Mouse (Mus musculus) limb, embryonic 15.5 days (tissue): ENCODE measurements around the gene Abca4. TPM values are rescaled to one million over a fixed set of nuclear protein-coding genes. Genes with fewer than 3 reads are reported as not detected.

Source experiments
- ATAC-seq: fragments of 200-750 bp; cut with Nextera tagmentation; 2 replicates; pipeline ENCODE4 v1.8.0; 2017; ENCODE audit warnings: low read depth, moderate TSS enrichment; ENCODE audit not compliant: insufficient number of reproducible peaks, low FRiP score, low TSS enrichment
- H3K27ac ChIP-seq: fragments of 300-500 bp; sonication (generic); 2 replicates; pipeline ENCODE4 v1.5.1; 2015; ENCODE audit warnings: moderate library complexity, mild to moderate bottlenecking, inconsistent platforms
- H3K27me3 ChIP-seq: fragments of 300-500 bp; sonication (generic); 2 replicates; pipeline ENCODE4 v1.6.1; 2015; ENCODE audit warnings: inconsistent platforms
- H3K36me3 ChIP-seq: fragments of 300-500 bp; sonication (generic); 2 replicates; pipeline ENCODE4 v1.6.1; 2015; ENCODE audit warnings: inconsistent platforms
- H3K4me1 ChIP-seq: fragments of 300-500 bp; sonication (generic); 2 replicates; pipeline ENCODE4 v1.6.1; 2015; ENCODE audit warnings: inconsistent platforms
- H3K4me2 ChIP-seq: fragments of 300-500 bp; sonication (generic); 2 replicates; pipeline ENCODE4 v1.6.1; 2015; ENCODE audit warnings: mild to moderate bottlenecking, inconsistent platforms
- H3K4me3 ChIP-seq: fragments of 300-500 bp; sonication (generic); 2 replicates; pipeline ENCODE4 v1.5.1; 2015; ENCODE audit warnings: mild to moderate bottlenecking, inconsistent platforms
- H3K9ac ChIP-seq: fragments of 300-500 bp; sonication (generic); 2 replicates; pipeline ENCODE4 v1.6.1; 2015; ENCODE audit warnings: inconsistent platforms
- H3K9me3 ChIP-seq: fragments of 300-500 bp; sonication (generic); 2 replicates; pipeline ENCODE4 v1.6.1; 2016; ENCODE audit warnings: inconsistent platforms
- WGBS: fragments of 180-500 bp; shearing (Covaris S2); methylation state at CpG from one replicate; pipeline ENCODE4 v1.1.7; 2015; 5-methylcytosine and 5-hydroxymethylcytosine counted together
- polyA plus RNA-seq: library from polyadenylated mRNA; unstranded; fragments of >200 nt; fragmentation: Nextera tagmentation; extraction: Ambion mirVana; gene quantifications from 2 replicates; pipeline ENCODE4 v1.2.1, GENCODE M21; 2015

Abca4 gene
- polyA plus RNA-seq, 1 experiment from 2014 or later, result 1.0 TPM

DNA sequence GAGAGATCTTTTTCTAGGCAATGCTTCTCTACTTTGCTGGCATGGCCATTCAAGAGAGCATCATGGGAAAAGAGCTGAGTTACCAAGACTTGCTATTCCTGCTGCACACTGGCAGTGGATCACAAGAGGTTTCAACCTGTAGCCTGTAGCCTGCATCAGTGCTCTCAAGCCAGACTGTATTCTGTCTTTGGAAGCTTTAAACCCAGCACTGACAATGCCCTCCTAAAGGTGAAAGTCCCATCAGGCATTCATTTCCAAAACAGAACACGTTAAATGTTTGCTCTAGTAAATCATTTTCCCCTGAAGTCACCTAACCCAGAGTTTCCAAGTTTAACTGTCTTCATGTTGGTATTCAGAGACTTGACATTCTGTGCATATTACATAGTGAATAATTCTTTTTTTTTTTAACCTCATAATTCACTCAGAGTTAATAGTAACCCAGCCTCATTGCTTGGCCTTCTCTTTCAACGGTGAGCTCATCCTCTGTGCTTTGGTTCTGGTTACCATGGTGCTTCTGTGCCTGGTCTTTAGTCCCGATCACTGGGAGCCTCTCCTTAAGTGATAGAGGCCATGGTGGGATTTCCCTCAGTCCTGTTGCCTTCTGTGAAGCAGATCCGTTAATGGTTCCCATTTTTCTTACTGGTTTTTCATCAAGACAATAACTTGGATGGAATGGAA is 152.5 kb downstream of the Abca4 start:
- ATAC-seq, result no peak
- 0 out of 2 replicates have a peak, but pooled peaks cover 6% of the 10 kb centered on the region for H3K4me1 ChIP-seq
- H3K9ac ChIP-seq, result no peak overlapping the region
- H3K36me3 ChIP-seq, result no peaks in the 10 kb centered on the region
- no peak overlapping the region for H3K4me3 ChIP-seq
- H3K9me3 ChIP-seq, result no peaks in the 10 kb centered on the region
- WGBS, result 74% methylated on average over 4 of the region's 4 CpGs
- no peaks in the 10 kb centered on the region for H3K27me3 ChIP-seq
- no peak overlapping the region for H3K4me2 ChIP-seq
- no peak overlapping the region for H3K27ac ChIP-seq

- Histone ChIP-seq H3K9me3 (no peaks in the 10 kb centered on the region), H3K4me2 (no peak overlapping the region), H3K36me3 (no peaks in the 10 kb centered on the region), H3K9ac (no peak overlapping the region), H3K27me3 (no peaks in the 10 kb centered on the region), H3K4me1 (peaks cover 15% of the 10 kb centered on the region; the same call in 1 of the 2 replicates), H3K4me3 (no peak overlapping the region), H3K27ac (no peak overlapping the region)
- 68% methylated on average over 2 of the region's 2 CpGs for WGBS
- no peak for ATAC-seq
Observed at GRCm38 (mm10) chr3:122198532-122198931, 154.3 kb downstream of the Abca4 start.

DNA sequence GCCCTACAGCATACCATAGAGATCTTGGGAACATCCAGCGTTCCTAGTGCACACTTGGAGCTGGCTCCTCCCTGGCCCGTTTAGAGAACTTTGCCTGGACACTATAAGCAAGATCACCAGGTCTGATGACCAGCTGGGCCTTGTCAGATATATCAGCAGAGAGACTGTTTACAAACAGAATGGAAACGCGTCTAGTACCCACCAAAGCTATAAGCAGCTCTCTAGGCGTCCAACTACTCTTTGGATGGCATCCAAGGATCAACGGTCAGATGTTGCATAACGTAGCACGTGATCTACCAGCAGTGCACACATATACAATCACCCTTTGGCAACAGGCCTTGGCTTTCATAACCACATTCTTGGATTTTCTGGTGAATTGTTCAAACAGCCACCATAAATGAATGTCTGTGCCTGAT is 154.7 kb downstream of the Abca4 start:
- Histone ChIP-seq H3K9ac (no peak overlapping the region), H3K4me1 (peaks cover 15% of the 10 kb centered on the region; the same call in 1 of the 2 replicates), H3K27ac (no peak overlapping the region), H3K4me2 (no peak overlapping the region), H3K9me3 (no peaks in the 10 kb centered on the region), H3K4me3 (no peak overlapping the region), H3K36me3 (no peaks in the 10 kb centered on the region), H3K27me3 (no peaks in the 10 kb centered on the region)
- no peak for ATAC-seq
- WGBS, result 50% methylated on average over 8 of the region's 8 CpGs

DNA sequence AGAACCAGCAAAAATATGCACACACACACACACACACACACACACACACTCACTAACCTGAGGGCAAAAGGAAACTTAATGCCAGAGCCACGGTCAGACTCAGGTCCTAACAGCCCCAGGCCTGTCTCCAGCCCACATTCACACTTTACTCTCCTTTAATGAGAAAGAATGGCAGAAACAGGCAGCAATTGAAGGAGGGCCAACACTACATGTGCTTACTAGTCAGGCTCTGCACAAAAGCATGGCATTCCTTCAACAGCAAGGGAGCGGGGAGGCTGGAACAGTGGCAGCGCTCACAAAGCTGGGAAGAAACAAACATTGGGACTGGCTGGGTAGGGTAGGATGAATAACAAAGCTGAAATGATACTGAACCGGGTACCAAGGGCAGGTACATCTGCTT is 155.4 kb downstream of the Abca4 start:
- Histone ChIP-seq H3K36me3 (no peaks in the 10 kb centered on the region), H3K4me3 (no peak overlapping the region), H3K9ac (no peak overlapping the region), H3K27me3 (no peaks in the 10 kb centered on the region), H3K4me2 (no peak overlapping the region), H3K4me1 (peaks cover 15% of the 10 kb centered on the region; the same call in 1 of the 2 replicates), H3K9me3 (no peaks in the 10 kb centered on the region), H3K27ac (no peak overlapping the region)
- no peak for ATAC-seq
- WGBS, result 64% methylated on average over 4 of the region's 4 CpGs

- Histone ChIP-seq H3K4me2 (no peak overlapping the region), H3K27ac (no peak overlapping the region), H3K36me3 (no peaks in the 10 kb centered on the region), H3K9me3 (no peaks in the 10 kb centered on the region), H3K4me3 (no peak overlapping the region), H3K4me1 (peaks cover 15% of the 10 kb centered on the region; the same call in 1 of the 2 replicates), H3K27me3 (no peaks in the 10 kb centered on the region), H3K9ac (no peak overlapping the region)
- WGBS, result 82% methylated on average over 5 of the region's 5 CpGs
- no peak for ATAC-seq
Observed at GRCm38 (mm10) chr3:122200017-122200416, 155.8 kb downstream of the Abca4 start.

GRCm38 (mm10) chr3:122200447-122200846 is 156.2 kb downstream of the Abca4 start:
- ATAC-seq, result no peak
- Histone ChIP-seq H3K4me1 (peaks cover 15% of the 10 kb centered on the region; the same call in 1 of the 2 replicates), H3K36me3 (no peaks in the 10 kb centered on the region), H3K4me3 (no peak overlapping the region), H3K27ac (no peak overlapping the region), H3K9ac (no peak overlapping the region), H3K9me3 (no peaks in the 10 kb centered on the region), H3K4me2 (no peak overlapping the region), H3K27me3 (no peaks in the 10 kb centered on the region)
- 39% methylated on average over 5 of the region's 5 CpGs for WGBS

- ATAC-seq, result no peak
- Histone ChIP-seq H3K4me1 (peaks cover 15% of the 10 kb centered on the region; the same call in 1 of the 2 replicates), H3K4me3 (no peak overlapping the region), H3K9ac (no peak overlapping the region), H3K36me3 (no peaks in the 10 kb centered on the region), H3K4me2 (no peak overlapping the region), H3K27me3 (no peaks in the 10 kb centered on the region), H3K27ac (0 out of 2 replicates have a peak overlapping the region, but pooled peaks have one; percentile 43), H3K9me3 (no peaks in the 10 kb centered on the region)
- WGBS, result 26% methylated on average over 5 of the region's 5 CpGs
Observed at GRCm38 (mm10) chr3:122202307-122202732, 158.1 kb downstream of the Abca4 start.

DNA sequence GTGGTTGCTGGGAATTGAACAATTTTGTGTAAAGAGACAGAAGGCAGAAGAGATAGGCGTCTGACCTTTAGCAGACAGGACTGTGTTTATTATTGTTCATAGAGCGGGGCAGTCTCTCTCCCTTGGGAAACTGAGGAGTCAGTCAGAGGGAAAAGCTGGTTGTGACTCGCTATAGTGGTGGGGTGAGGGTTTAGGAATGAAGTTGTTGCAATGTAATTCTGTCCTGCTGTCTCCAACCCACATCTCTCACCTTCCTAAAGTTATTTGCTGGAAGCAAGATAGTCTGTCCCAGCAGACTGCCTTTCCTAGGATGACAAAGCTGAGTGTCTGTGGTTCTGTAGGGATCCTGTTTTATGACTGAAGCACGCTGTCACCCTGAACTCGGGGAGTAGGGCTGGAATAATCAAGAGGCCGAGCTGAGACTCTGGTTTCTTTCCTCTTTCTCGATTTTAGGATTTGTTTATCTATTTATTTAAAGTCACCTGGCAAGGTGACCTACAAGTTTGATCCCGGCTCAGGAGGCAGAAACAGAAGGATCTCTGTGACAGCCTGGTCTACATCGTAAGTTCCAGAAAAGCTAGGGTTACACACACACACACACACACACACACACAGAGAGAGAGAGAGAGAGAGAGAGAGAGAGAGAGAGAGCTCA is 159.6 kb downstream of the Abca4 start:
- no peak for ATAC-seq
- peaks cover 15% of the 10 kb centered on the region; the same call in 1 of the 2 replicates for H3K4me1 ChIP-seq
- no peaks in the 10 kb centered on the region for H3K27me3 ChIP-seq
- H3K36me3 ChIP-seq, result no peaks in the 10 kb centered on the region
- 71% methylated on average over 9 of the region's 9 CpGs for WGBS
- H3K9me3 ChIP-seq, result no peaks in the 10 kb centered on the region
- H3K4me3 ChIP-seq, result no peak overlapping the region
- no peak overlapping the region for H3K4me2 ChIP-seq
- no peak overlapping the region for H3K27ac ChIP-seq
- no peak overlapping the region for H3K9ac ChIP-seq

- peaks cover 8% of the 10 kb centered on the region; the same call in 1 of the 2 replicates for H3K4me1 ChIP-seq
- no peak overlapping the region for H3K4me3 ChIP-seq
- no peak overlapping the region for H3K9ac ChIP-seq
- H3K27me3 ChIP-seq, result no peaks in the 10 kb centered on the region
- no peaks in the 10 kb centered on the region for H3K36me3 ChIP-seq
- H3K9me3 ChIP-seq, result no peaks in the 10 kb centered on the region
- H3K27ac ChIP-seq, result no peak overlapping the region
- 87% methylated on average over 6 of the region's 6 CpGs for WGBS
- no peak for ATAC-seq
- H3K4me2 ChIP-seq, result no peak overlapping the region
Observed at GRCm38 (mm10) chr3:122205753-122206152, 161.5 kb downstream of the Abca4 start.

DNA sequence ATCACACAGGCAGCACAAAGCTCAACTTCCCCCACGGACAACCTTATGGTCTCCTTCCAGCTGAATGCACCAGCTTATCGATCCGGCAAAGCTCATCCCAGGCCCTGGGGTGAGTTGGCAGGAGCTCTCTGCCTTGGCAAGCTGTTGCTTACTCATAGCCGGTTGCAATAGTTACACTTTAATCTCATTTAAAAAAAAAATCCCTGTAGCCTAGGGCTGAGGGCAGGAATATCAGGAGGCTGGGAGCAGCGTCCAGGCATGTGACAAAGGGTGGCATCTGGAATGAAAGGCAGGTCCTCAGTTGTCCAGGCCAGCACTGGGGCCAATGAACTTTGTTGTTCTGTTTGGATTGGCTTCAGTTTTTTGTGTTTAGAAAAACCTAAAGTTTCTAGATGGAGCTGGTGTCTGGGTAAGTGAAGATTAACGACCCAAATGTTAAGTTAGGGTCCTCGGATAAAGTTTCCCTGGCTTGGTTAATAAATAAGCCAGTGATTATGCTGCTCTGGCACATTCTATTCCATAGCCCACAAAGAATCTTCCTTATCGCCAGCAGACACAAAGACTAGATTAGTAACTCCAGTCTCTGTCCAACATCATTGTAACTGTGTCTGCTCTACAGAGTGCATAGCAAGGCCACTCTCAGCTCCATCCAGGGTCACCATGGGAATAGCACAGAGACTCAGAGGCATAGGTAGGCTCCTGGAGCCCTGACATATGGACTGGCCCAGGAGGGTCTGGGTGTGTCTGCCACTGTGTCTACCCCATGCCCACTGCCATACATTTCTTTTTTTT is 162.2 kb downstream of the Abca4 start:
- Histone ChIP-seq H3K27me3 (no peaks in the 10 kb centered on the region), H3K9ac (no peak overlapping the region), H3K9me3 (no peaks in the 10 kb centered on the region), H3K27ac (no peak overlapping the region), H3K36me3 (no peaks in the 10 kb centered on the region), H3K4me3 (no peak overlapping the region), H3K4me2 (no peak overlapping the region), H3K4me1 (peaks cover 8% of the 10 kb centered on the region; the same call in 1 of the 2 replicates)
- WGBS, result 69% methylated on average over 8 of the region's 8 CpGs
- ATAC-seq, result no peak

DNA sequence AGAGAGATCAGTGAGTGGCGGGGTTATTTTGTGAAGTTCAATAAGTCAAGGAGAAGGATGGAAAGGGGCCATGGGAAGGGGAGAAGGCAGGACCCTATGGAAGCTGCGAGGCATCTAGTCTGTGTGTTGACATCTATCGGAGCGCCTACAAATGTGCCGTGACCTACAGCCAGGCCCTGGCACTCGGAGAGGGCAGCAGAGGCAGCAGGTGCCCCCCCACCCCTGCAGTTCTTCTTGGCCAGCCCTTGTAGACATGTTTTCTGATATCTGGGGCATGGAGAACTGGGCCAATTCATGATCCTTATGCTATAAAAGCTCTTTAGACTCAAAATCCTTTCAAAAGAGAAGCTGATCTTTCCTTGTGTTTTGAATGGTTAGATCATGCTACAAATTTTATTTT is 163.5 kb downstream of the Abca4 start:
- no peaks in the 10 kb centered on the region for H3K36me3 ChIP-seq
- no peak overlapping the region for H3K9ac ChIP-seq
- H3K9me3 ChIP-seq, result no peaks in the 10 kb centered on the region
- H3K4me3 ChIP-seq, result no peak overlapping the region
- H3K27me3 ChIP-seq, result no peaks in the 10 kb centered on the region
- no peak for ATAC-seq
- no peak overlapping the region for H3K4me2 ChIP-seq
- 0 out of 2 replicates have a peak, but pooled peaks cover under 1% of the 10 kb centered on the region for H3K4me1 ChIP-seq
- WGBS, result 84% methylated on average over 6 of the region's 6 CpGs
- no peak overlapping the region for H3K27ac ChIP-seq
